Mouse (Mus musculus): ENCODE results near the gene Crispld2.

Gene Crispld2

GRCm38 (mm10) chr8:120067936-120068668 is 75.9 kb downstream of the Crispld2 start:
- peak; percentile 34 for DNase-seq (ENCODE audit: inconsistent ontology term)

- DNase-seq (ENCODE audit: inconsistent ontology term), result peak; percentile 64
Observed at GRCm38 (mm10) chr8:120071684-120072083, 79.4 kb downstream of the Crispld2 start.

GRCm38 (mm10) chr8:120072259-120072658 is 80.0 kb downstream of the Crispld2 start:
- DNase-seq (ENCODE audit: inconsistent ontology term), result peak; percentile 63

GRCm38 (mm10) chr8:120072827-120073226 is 80.6 kb downstream of the Crispld2 start:
- DNase-seq (ENCODE audit: inconsistent ontology term), result no peak

GRCm38 (mm10) chr8:120074516-120074915 is 82.3 kb downstream of the Crispld2 start:
- no peak for DNase-seq (ENCODE audit: inconsistent ontology term)

- peak; percentile 63 for DNase-seq (ENCODE audit: inconsistent ontology term)
Observed at GRCm38 (mm10) chr8:120075347-120075746, 83.1 kb downstream of the Crispld2 start.

- DNase-seq (ENCODE audit: inconsistent ontology term), result peak; percentile 79
Observed at GRCm38 (mm10) chr8:120078080-120078479, 85.8 kb downstream of the Crispld2 start.

DNA sequence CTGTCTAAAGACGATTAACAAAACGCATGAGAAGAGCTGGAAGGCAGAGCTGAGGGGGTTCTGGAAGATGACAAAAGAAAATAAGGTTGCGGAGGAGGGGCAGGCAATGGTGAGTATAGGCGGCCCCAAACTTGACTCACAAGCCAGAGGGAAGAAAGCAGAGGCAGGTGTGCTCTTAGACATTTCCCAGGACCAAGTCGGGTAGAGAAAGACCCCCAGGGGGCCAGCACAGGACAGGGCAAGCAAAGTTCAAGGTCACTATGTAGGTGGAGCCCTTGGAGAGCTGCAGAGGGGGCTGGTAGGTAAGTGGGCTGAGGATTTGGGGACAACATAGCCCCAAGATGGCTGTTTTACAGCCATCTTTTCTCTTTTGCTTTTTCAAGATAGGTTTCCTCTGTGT is 87.1 kb downstream of the Crispld2 start:
- DNase-seq (ENCODE audit: inconsistent ontology term), result no peak

DNA sequence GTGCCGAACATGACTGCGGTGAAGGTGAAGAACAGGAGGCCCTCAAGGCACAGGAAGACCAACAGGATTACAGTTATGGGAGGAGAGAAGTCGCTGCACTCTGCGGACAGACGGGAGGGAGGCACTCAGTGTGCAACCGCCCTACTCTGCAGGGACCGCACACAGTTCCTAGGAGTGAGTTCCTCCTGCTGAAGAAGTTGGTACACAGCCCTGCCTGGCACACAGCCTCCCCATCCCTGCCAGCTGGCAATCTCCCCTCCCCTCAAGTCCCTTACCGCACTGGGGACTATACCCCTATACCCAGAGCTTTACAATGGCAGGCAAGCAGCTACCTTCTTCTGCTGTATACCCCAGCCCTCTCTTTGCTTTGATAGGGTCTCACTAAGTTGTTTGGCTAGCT is 91.0 kb downstream of the Crispld2 start:
- no peak for DNase-seq (ENCODE audit: inconsistent ontology term)

- DNase-seq (ENCODE audit: inconsistent ontology term), result no peak
Observed at GRCm38 (mm10) chr8:120084783-120085182, 92.5 kb downstream of the Crispld2 start.

DNA sequence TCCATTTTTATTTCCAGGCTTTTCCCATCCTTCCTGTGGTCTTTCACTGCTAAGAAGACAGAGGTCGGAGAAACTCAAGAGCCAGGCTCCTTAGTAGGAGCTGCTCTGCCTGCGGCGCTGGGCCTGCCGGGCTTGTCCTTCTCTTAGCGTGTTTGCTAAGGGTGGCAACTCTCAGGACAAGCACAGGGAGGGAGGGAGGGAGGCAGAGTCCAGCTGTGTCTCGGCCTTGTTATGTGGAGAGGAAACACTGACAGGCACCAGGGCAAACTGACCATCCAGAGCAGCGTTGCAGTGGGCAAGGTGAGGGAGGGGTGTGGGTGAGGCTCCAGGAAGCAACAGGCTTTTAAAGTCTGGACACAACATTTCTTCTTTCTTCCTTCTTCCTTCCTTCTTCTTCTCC is 97.3 kb downstream of the Crispld2 start:
- DNase-seq (ENCODE audit: inconsistent ontology term), result no peak

DNA sequence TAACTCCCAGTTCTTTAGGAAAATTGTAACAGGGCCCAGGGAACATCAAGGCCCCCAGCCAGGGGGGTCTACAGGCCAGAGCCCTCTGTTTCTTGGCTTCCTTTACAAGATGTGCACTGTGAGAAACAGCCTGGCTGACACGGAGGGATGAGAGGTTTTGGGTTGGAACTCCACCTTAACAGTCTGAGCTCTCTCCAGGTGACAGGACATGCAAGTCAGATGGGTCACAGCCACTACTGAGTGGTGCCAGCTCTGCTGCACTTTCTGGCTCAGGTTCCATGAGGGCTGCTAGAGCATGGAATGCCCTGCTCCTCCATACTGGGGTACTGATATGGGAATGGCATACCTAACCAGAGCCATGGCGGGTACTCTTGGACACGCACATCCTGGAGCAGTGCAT is 98.8 kb downstream of the Crispld2 start:
- no peak for DNase-seq (ENCODE audit: inconsistent ontology term)

DNA sequence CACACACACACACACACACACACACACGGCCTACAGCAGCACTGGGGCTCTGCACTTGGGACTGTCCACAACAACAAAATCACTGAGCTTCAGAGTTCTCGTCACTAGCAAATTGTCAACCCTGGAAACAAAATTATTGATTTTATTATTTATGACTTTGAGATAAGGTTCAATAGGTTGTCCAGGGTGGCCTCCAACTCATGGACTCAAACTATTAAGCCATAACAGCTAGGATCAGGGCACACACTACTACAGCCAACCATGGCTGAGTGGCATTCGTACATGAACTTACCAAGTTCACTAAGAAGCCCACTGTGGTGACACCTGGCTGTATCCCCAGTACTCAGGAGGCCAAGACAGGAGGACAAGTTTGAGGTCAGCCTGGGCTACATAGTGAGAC is 100.9 kb downstream of the Crispld2 start:
- no peak for DNase-seq (ENCODE audit: inconsistent ontology term)

GRCm38 (mm10) chr8:120094801-120095200 is 102.6 kb downstream of the Crispld2 start:
- no peak for DNase-seq (ENCODE audit: inconsistent ontology term)

DNA sequence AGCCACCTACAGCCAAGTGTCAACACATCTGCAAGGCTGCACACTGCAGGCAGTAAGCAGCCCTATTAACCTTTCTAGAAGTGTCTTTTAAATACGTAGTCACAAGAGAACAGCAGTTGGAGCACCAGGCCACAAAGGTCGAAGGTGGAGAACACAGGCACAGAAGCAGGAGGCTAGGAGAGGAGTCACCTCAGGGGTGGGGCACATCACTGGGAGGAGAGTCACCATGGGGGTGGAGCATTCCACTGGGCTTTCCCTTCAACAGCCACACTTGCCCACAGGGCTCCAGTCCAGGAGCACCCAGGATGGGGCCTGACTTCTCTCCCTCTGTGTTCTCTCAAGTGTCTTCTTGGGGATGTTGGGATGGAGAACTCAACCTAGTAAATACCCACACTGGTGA is 104.2 kb downstream of the Crispld2 start:
- peak; percentile 24 for DNase-seq (ENCODE audit: inconsistent ontology term)

- peak; percentile 11 for DNase-seq (ENCODE audit: inconsistent ontology term)
Observed at GRCm38 (mm10) chr8:120100388-120101067, 108.3 kb downstream of the Crispld2 start.

- DNase-seq (ENCODE audit: inconsistent ontology term), result peak; percentile 81
Observed at GRCm38 (mm10) chr8:120101068-120101972, 109.1 kb downstream of the Crispld2 start, which contains the start of gene Zdhhc7. Gene Zdhhc7 (minus strand): TSS chr8:120101482.
